Mouse (Mus musculus) kidney, postnatal 14 days (tissue): ENCODE measurements at regions not wholly inside any gene's neighbourhood (a gene's known extent, or its start where the extent isn't known, plus 50 kb on each side); places are given as distances from the start of the nearest gene placed in this dataset.

Source experiments
- DNase-seq: peaks from one replicate; pipeline ENCODE4 v3.0.0; 2022; ENCODE audit warnings: mixed read lengths

- no peak for DNase-seq
Measured at GRCm38 (mm10) chr4:107736866-107737265, 52.8 kb upstream of the Dmrtb1 start.

- DNase-seq, result peak; percentile 85
Measured at GRCm38 (mm10) chr4:107737907-107738306, 53.9 kb upstream of the Dmrtb1 start.

- DNase-seq, result no peak
Measured at GRCm38 (mm10) chr4:107738776-107739175, 54.7 kb upstream of the Dmrtb1 start.

- DNase-seq, result no peak
Measured at GRCm38 (mm10) chr4:107739789-107740405, 55.9 kb upstream of the Dmrtb1 start.

GRCm38 (mm10) chr4:107743646-107744045, 58.4 kb upstream of the Lrp8 start:
- no peak for DNase-seq

- DNase-seq, result no peak
Measured at GRCm38 (mm10) chr4:107746366-107746765, 55.7 kb upstream of the Lrp8 start.

- DNase-seq, result no peak
Measured at GRCm38 (mm10) chr4:107746923-107747431, 55.1 kb upstream of the Lrp8 start.

- DNase-seq, result no peak
Measured at GRCm38 (mm10) chr4:107747454-107747853, 54.6 kb upstream of the Lrp8 start.

- DNase-seq, result no peak
Measured at GRCm38 (mm10) chr4:107747907-107748628, 54.0 kb upstream of the Lrp8 start.

- no peak for DNase-seq
Measured at GRCm38 (mm10) chr4:107749045-107749444, 53.0 kb upstream of the Lrp8 start.

- DNase-seq, result no peak
Measured at GRCm38 (mm10) chr4:107750017-107750416, 52.0 kb upstream of the Lrp8 start.
